In the genomic region with DNA sequence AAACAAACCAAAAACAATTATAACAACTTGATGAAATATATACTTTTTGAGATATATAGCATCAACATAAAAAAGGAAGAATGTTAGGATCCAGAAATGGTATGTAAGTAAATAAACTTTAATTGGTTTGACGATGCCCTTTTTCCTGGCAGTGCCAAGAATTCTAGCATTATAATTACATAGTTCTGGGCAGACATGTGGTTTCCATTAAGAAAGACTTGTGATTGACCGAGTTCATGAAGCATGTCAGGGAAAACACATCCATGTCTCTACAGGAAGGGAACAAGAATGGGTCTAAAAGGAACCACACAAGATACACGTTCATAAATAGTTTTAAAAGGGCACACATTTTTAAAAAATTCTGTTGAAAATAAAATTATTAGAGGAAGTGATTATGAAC, we compare ENCODE assay signal across 14 mouse cellular contexts.
"Had no signal": no experiment of that assay in that cellular context is flagged by ENCODE, and none has a peak within 500 bp of the region (broad histone marks: within the 10 kb centered on the region; RNA-seq: fewer than 3 reads in every experiment).

No protein-coding gene starts in this region.

- DNase-seq: kidney, adult 9 months; kidney, postnatal 14 days; kidney, postnatal 4 days; left cerebral cortex, postnatal 4 days; liver, embryonic 13.5 days; lung, adult 2 months; lung, postnatal 14 days; lung, postnatal 4 days; thymus, adult 18-20 months; thymus, postnatal 36 days had no signal

- H3K4me1 ChIP-seq: liver, embryonic 13.5 days; midbrain, embryonic 15.5 days had no signal

- H3K27me3 ChIP-seq: limb, embryonic 13.5 days; liver, embryonic 13.5 days; midbrain, embryonic 12.5 days; midbrain, embryonic 15.5 days; neural tube, embryonic 13.5 days had no signal

- H3K4me3 ChIP-seq: limb, embryonic 13.5 days; liver, embryonic 13.5 days; midbrain, embryonic 12.5 days; midbrain, embryonic 15.5 days; neural tube, embryonic 13.5 days had no signal

- H3K4me2 ChIP-seq: limb, embryonic 13.5 days; liver, embryonic 13.5 days; midbrain, embryonic 12.5 days; midbrain, embryonic 15.5 days; neural tube, embryonic 13.5 days had no signal

- H3K9me3 ChIP-seq: limb, embryonic 13.5 days; liver, embryonic 13.5 days; midbrain, embryonic 12.5 days; midbrain, embryonic 15.5 days; neural tube, embryonic 13.5 days had no signal

- ATAC-seq: midbrain, embryonic 15.5 days had no signal

- H3K36me3 ChIP-seq: limb, embryonic 13.5 days; liver, embryonic 13.5 days; midbrain, embryonic 12.5 days; midbrain, embryonic 15.5 days; neural tube, embryonic 13.5 days had no signal

- H3K9ac ChIP-seq: limb, embryonic 13.5 days; liver, embryonic 13.5 days; midbrain, embryonic 12.5 days; midbrain, embryonic 15.5 days; neural tube, embryonic 13.5 days had no signal

- H3K27ac ChIP-seq: liver, embryonic 13.5 days; midbrain, embryonic 12.5 days; midbrain, embryonic 15.5 days; neural tube, embryonic 13.5 days had no signal
